Mouse (Mus musculus) common myeloid progenitor, adult 5-6 weeks (primary cell): ENCODE data around the gene Dusp6. TPM values are rescaled to one million over a fixed set of nuclear protein-coding genes. Genes with fewer than 3 reads are reported as not detected.

Experiments used
- ATAC-seq: replicated peaks from 2 replicates; pipeline ENCODE4 v1.8.0; 2016; ENCODE audit warnings: low read depth, mild to moderate bottlenecking, moderate TSS enrichment, inconsistent platforms; ENCODE audit not compliant: poor library complexity, severe bottlenecking
- total RNA-seq: library from RNA; stranded (forward); fragments of 200-1000, 187-1606 nt; gene quantifications from 2 replicates; pipeline ENCODE4 v1.2.3, GENCODE M21; 2017

Gene Dusp6
- total RNA-seq, 1 experiment from 2014 or later = 37.5 TPM

- ATAC-seq = no peak
Measured at GRCm38 (mm10) chr10:99244655-99245260, 18.3 kb upstream of the Dusp6 start.

- ATAC-seq = peak; percentile 61
Measured at GRCm38 (mm10) chr10:99246797-99247508, 16.1 kb upstream of the Dusp6 start.

- ATAC-seq = no peak
Measured at GRCm38 (mm10) chr10:99250874-99251281, 12.2 kb upstream of the Dusp6 start.

- no peak for ATAC-seq
Measured at GRCm38 (mm10) chr10:99253412-99253811, 9.6 kb upstream of the Dusp6 start.

- no peak for ATAC-seq
Measured at GRCm38 (mm10) chr10:99255830-99256570, 7.0 kb upstream of the Dusp6 start.

- ATAC-seq = no peak
Measured at GRCm38 (mm10) chr10:99257531-99257930, 5.5 kb upstream of the Dusp6 start.

GRCm38 (mm10) chr10:99259840-99260239 is 3.2 kb upstream of the Dusp6 start:
- ATAC-seq = no peak

- ATAC-seq = 0 out of 2 replicates have a peak, but pooled peaks have one; percentile 1
Measured at GRCm38 (mm10) chr10:99261151-99261635, 1.8 kb upstream of the Dusp6 start.

GRCm38 (mm10) chr10:99261636-99262318 is 1.3 kb upstream of the Dusp6 start:
- ATAC-seq = peak; percentile 30

- ATAC-seq = no peak
Measured at GRCm38 (mm10) chr10:99262319-99262866, 638 bp upstream of the Dusp6 start.

GRCm38 (mm10) chr10:99263419-99264221 is 589 bp downstream of the Dusp6 start:
- peak; percentile 2 for ATAC-seq

- ATAC-seq = no peak
Measured at GRCm38 (mm10) chr10:99264301-99265010, 1.4 kb downstream of the Dusp6 start.

- no peak for ATAC-seq
Measured at GRCm38 (mm10) chr10:99265011-99265694, 2.1 kb downstream of the Dusp6 start.

GRCm38 (mm10) chr10:99266025-99266424 is 3.0 kb downstream of the Dusp6 start:
- no peak for ATAC-seq

- no peak for ATAC-seq
Measured at GRCm38 (mm10) chr10:99267621-99268020, 4.6 kb downstream of the Dusp6 start.

GRCm38 (mm10) chr10:99268421-99269300 is 5.6 kb downstream of the Dusp6 start:
- ATAC-seq = peak; percentile 63

- no peak for ATAC-seq
Measured at GRCm38 (mm10) chr10:99269301-99269701, 6.3 kb downstream of the Dusp6 start.
